Mouse (Mus musculus): ENCODE data around the gene Tbc1d30. TPM values are rescaled to one million over a fixed set of nuclear protein-coding genes. Genes with fewer than 3 reads are reported as not detected.

The Tbc1d30 gene
- polyA plus RNA-seq, 1 experiment from 2014 or later: 0.25 TPM

GRCm38 (mm10) chr10:121268771-121269170 is 82.3 kb downstream of the Tbc1d30 start:
- DNase-seq (ENCODE audit: low spot score): peak; percentile 26

GRCm38 (mm10) chr10:121264204-121264575 is 86.9 kb downstream of the Tbc1d30 start:
- no peak for DNase-seq (ENCODE audit: low spot score)

- DNase-seq (ENCODE audit: low spot score): peak; percentile 72
Measured at GRCm38 (mm10) chr10:121263520-121264203, 87.4 kb downstream of the Tbc1d30 start.

GRCm38 (mm10) chr10:121262206-121262605 is 88.9 kb downstream of the Tbc1d30 start:
- DNase-seq (ENCODE audit: low spot score): no peak

GRCm38 (mm10) chr10:121261036-121261592 is 90.0 kb downstream of the Tbc1d30 start:
- no peak for DNase-seq (ENCODE audit: low spot score)

GRCm38 (mm10) chr10:121256115-121256825 is 94.8 kb downstream of the Tbc1d30 start:
- DNase-seq (ENCODE audit: low spot score): peak; percentile 78

GRCm38 (mm10) chr10:121255465-121255864 is 95.6 kb downstream of the Tbc1d30 start:
- no peak for DNase-seq (ENCODE audit: low spot score)

GRCm38 (mm10) chr10:121254343-121254742 is 96.7 kb downstream of the Tbc1d30 start:
- no peak for DNase-seq (ENCODE audit: low spot score)

- no peak for DNase-seq (ENCODE audit: low spot score)
Measured at GRCm38 (mm10) chr10:121252781-121253180, 98.3 kb downstream of the Tbc1d30 start.

GRCm38 (mm10) chr10:121251191-121251590 is 99.9 kb downstream of the Tbc1d30 start:
- DNase-seq (ENCODE audit: low spot score): no peak

GRCm38 (mm10) chr10:121249820-121250219 is 101.3 kb downstream of the Tbc1d30 start:
- no peak for DNase-seq (ENCODE audit: low spot score)

- no peak for DNase-seq (ENCODE audit: low spot score)
Measured at GRCm38 (mm10) chr10:121247545-121247944, 103.5 kb downstream of the Tbc1d30 start.

GRCm38 (mm10) chr10:121246971-121247370 is 104.1 kb downstream of the Tbc1d30 start:
- no peak for DNase-seq (ENCODE audit: low spot score)

- DNase-seq (ENCODE audit: low spot score): no peak
Measured at GRCm38 (mm10) chr10:121243373-121244207, 107.5 kb downstream of the Tbc1d30 start.

GRCm38 (mm10) chr10:121242596-121242995 is 108.5 kb downstream of the Tbc1d30 start:
- no peak for DNase-seq (ENCODE audit: low spot score)

GRCm38 (mm10) chr10:121239065-121239464 is 112.0 kb downstream of the Tbc1d30 start:
- DNase-seq (ENCODE audit: low spot score): no peak

- DNase-seq (ENCODE audit: low spot score): no peak
Measured at GRCm38 (mm10) chr10:121238551-121238950, 112.5 kb downstream of the Tbc1d30 start.

- DNase-seq (ENCODE audit: low spot score): no peak
Measured at GRCm38 (mm10) chr10:121237377-121237776, 113.7 kb downstream of the Tbc1d30 start.

GRCm38 (mm10) chr10:121235167-121235824 is 115.8 kb downstream of the Tbc1d30 start:
- DNase-seq (ENCODE audit: low spot score): no peak

GRCm38 (mm10) chr10:121234476-121234875 is 116.6 kb downstream of the Tbc1d30 start:
- DNase-seq (ENCODE audit: low spot score): no peak

GRCm38 (mm10) chr10:121228422-121228953 is 122.6 kb downstream of the Tbc1d30 start:
- no peak for DNase-seq (ENCODE audit: low spot score)

All from thymus, postnatal 0 days (tissue).